Mouse (Mus musculus) CH12.LX (cell line): ENCODE measurements around the gene Tbc1d14. TPM values are rescaled to one million over a fixed set of nuclear protein-coding genes. Genes with fewer than 3 reads are reported as not detected.

Experiments
- DNase-seq: peaks from one replicate; pipeline ENCODE4 v3.0.0-alpha.2; 2013; ENCODE audit errors: extremely low read depth
- H3K27ac ChIP-seq: 2 replicates; pipeline ENCODE4 v1.5.1; 2012; ENCODE audit warnings: low read depth, mild to moderate bottlenecking, control low read depth, moderate library complexity; ENCODE audit not compliant: insufficient read depth
- H3K27me3 ChIP-seq: replicated peaks from 2 replicates; pipeline ENCODE3; 2012; ENCODE audit warnings: inconsistent platforms
- H3K36me3 ChIP-seq, 2 experiments: replicated peaks in 1 of 2; 2 replicates each; pipeline versions ENCODE3 to v1.6.1; 2012; ENCODE audit warnings: inconsistent platforms in 1 of 2, low read length in 1 of 2, mild to moderate bottlenecking in 1 of 2, mixed read lengths in 1 of 2, moderate library complexity in 1 of 2; ENCODE audit not compliant: control insufficient read depth in 1 of 2, insufficient read depth in 1 of 2
- H3K4me1 ChIP-seq, 2 experiments: 2 replicates each; pipeline ENCODE4 v1.6.1; 2012; ENCODE audit warnings: inconsistent platforms in 1 of 2, moderate library complexity in 1 of 2; ENCODE audit not compliant: insufficient read depth in 2 of 2, control insufficient read depth in 1 of 2
- H3K4me2 ChIP-seq: 2 replicates; pipeline ENCODE4 v1.6.1; 2012; ENCODE audit warnings: low read depth, mild to moderate bottlenecking, control low read depth; ENCODE audit not compliant: poor library complexity, insufficient read depth, severe bottlenecking
- H3K4me3 ChIP-seq, 3 experiments: fragments of 150-350 bp in 1 of 3; sonication (generic) in 1 of 3; replicated peaks in 1 of 3; 2 replicates each; pipeline versions ENCODE3 to v1.5.1; 2011 to 2012; ENCODE audit warnings: low read depth in 2 of 3, low read length in 2 of 3, mild to moderate bottlenecking in 2 of 3, moderate library complexity in 2 of 3, control low read depth in 1 of 3, improper control_type of control experiment in 1 of 3, inconsistent platforms in 1 of 3, mixed read lengths in 1 of 3; ENCODE audit not compliant: poor library complexity in 1 of 3
- H3K79me2 ChIP-seq: replicated peaks from 2 replicates; pipeline ENCODE4 v1.6.1; 2012; ENCODE audit warnings: mild to moderate bottlenecking, moderate library complexity; ENCODE audit not compliant: control insufficient read depth, poor library complexity, insufficient read depth, severe bottlenecking; ENCODE audit errors: extremely low read depth
- H3K9ac ChIP-seq: 2 replicates; pipeline ENCODE4 v1.6.1; 2012; ENCODE audit warnings: low read depth, mild to moderate bottlenecking, control low read depth, moderate library complexity; ENCODE audit not compliant: insufficient read depth
- H3K9me3 ChIP-seq: replicated peaks from 2 replicates; pipeline ENCODE3; 2012; ENCODE audit warnings: low read length, inconsistent platforms, mixed read lengths
- BHLHE40 ChIP-seq: IDR thresholded peaks from 2 replicates; pipeline ENCODE4 v1.6.1; 2011; ENCODE audit warnings: mild to moderate bottlenecking, low read depth, low read length, improper control_type of control experiment
- CHD1 ChIP-seq: IDR thresholded peaks from 2 replicates; pipeline ENCODE4 v1.6.1; 2012; ENCODE audit warnings: low read depth, low read length, improper control_type of control experiment, inconsistent platforms
- CHD2 ChIP-seq: IDR thresholded peaks from 2 replicates; pipeline ENCODE4 v1.6.1; 2011; ENCODE audit warnings: low read length, improper control_type of control experiment
- CTCF ChIP-seq, 2 experiments: IDR thresholded peaks in 1 of 2; conservative IDR thresholded peaks in 1 of 2; 2 replicates each; pipeline ENCODE4 v1.5.1; 2011 to 2012; ENCODE audit warnings: low read depth in 2 of 2, low read length in 2 of 2, improper control_type of control experiment in 1 of 2, inconsistent platforms in 1 of 2, mild to moderate bottlenecking in 1 of 2, moderate library complexity in 1 of 2
- E2F4 ChIP-seq: IDR thresholded peaks from 2 replicates; pipeline ENCODE4 v1.6.1; 2011; ENCODE audit warnings: low read depth, low read length, improper control_type of control experiment; ENCODE audit not compliant: insufficient replicate concordance
- ELF1 ChIP-seq: IDR thresholded peaks from 2 replicates; pipeline ENCODE4 v1.6.1; 2014; ENCODE audit warnings: low read depth, mild to moderate bottlenecking, inconsistent platforms, low read length, improper control_type of control experiment
- EP300 ChIP-seq: IDR thresholded peaks from 2 replicates; pipeline ENCODE4 v1.6.1; 2011; ENCODE audit warnings: low read length, improper control_type of control experiment
- GABPA ChIP-seq: IDR thresholded peaks from 2 replicates; pipeline ENCODE4 v1.6.1; 2012; ENCODE audit warnings: low read depth, low read length, improper control_type of control experiment, inconsistent platforms; ENCODE audit not compliant: insufficient replicate concordance
- HCFC1 ChIP-seq: IDR thresholded peaks from 2 replicates; pipeline ENCODE4 v1.6.1; 2012; ENCODE audit warnings: low read depth, mild to moderate bottlenecking, inconsistent platforms, low read length, improper control_type of control experiment
- JUN ChIP-seq: IDR thresholded peaks from 2 replicates; pipeline ENCODE4 v1.6.1; 2011; ENCODE audit warnings: low read depth, mild to moderate bottlenecking, low read length, improper control_type of control experiment, moderate library complexity; ENCODE audit not compliant: insufficient read depth
- MAFK ChIP-seq: IDR thresholded peaks from 2 replicates; pipeline ENCODE4 v1.6.1; 2011; ENCODE audit warnings: low read length, improper control_type of control experiment; ENCODE audit not compliant: insufficient replicate concordance
- MAX ChIP-seq: IDR thresholded peaks from 2 replicates; pipeline ENCODE4 v1.6.1; 2011; ENCODE audit warnings: low read length, improper control_type of control experiment
- MAZ ChIP-seq: IDR thresholded peaks from 2 replicates; pipeline ENCODE4 v1.6.1; 2012; ENCODE audit warnings: low read depth, mild to moderate bottlenecking, inconsistent platforms, low read length, improper control_type of control experiment, moderate library complexity
- MEF2A ChIP-seq: IDR thresholded peaks from 2 replicates; pipeline ENCODE4 v1.6.1; 2014; ENCODE audit warnings: low read depth, mild to moderate bottlenecking, inconsistent platforms, low read length, improper control_type of control experiment, borderline replicate concordance
- MXI1 ChIP-seq: IDR thresholded peaks from 2 replicates; pipeline ENCODE4 v1.6.1; 2011; ENCODE audit warnings: mild to moderate bottlenecking, low read depth, low read length, improper control_type of control experiment
- MYC ChIP-seq: IDR thresholded peaks from 2 replicates; pipeline ENCODE4 v1.6.1; 2011; ENCODE audit warnings: low read depth, mild to moderate bottlenecking, improper control_type of control experiment, low read length
- NELFE ChIP-seq: IDR thresholded peaks from 2 replicates; pipeline ENCODE4 v1.6.1; 2011; ENCODE audit warnings: low read depth, low read length, improper control_type of control experiment
- NRF1 ChIP-seq: IDR thresholded peaks from 2 replicates; pipeline ENCODE4 v1.6.1; 2014; ENCODE audit warnings: low read depth, mild to moderate bottlenecking, inconsistent platforms, low read length, improper control_type of control experiment, moderate library complexity
- RAD21 ChIP-seq: IDR thresholded peaks from 2 replicates; pipeline ENCODE4 v1.6.1; 2011; ENCODE audit warnings: low read depth, mild to moderate bottlenecking, low read length, improper control_type of control experiment, moderate library complexity
- SIN3A ChIP-seq: IDR thresholded peaks from 2 replicates; pipeline ENCODE4 v1.6.1; 2012; ENCODE audit warnings: low read length, improper control_type of control experiment, inconsistent platforms
- TCF12 ChIP-seq: IDR thresholded peaks from 2 replicates; pipeline ENCODE4 v1.6.1; 2014; ENCODE audit warnings: low read depth, mild to moderate bottlenecking, inconsistent platforms, low read length, improper control_type of control experiment
- USF1 ChIP-seq: IDR thresholded peaks from 2 replicates; pipeline ENCODE4 v1.6.1; 2014; ENCODE audit warnings: low read depth, mild to moderate bottlenecking, inconsistent platforms, low read length, improper control_type of control experiment
- USF2 ChIP-seq: conservative IDR thresholded peaks from 2 replicates; pipeline ENCODE4 v1.6.1; 2011; ENCODE audit warnings: low read depth, low read length, improper control_type of control experiment
- ZMIZ1 ChIP-seq: IDR thresholded peaks from 2 replicates; pipeline ENCODE4 v1.6.1; 2012; ENCODE audit warnings: low read depth, mild to moderate bottlenecking, inconsistent platforms, low read length, improper control_type of control experiment
- ZNF384 ChIP-seq: IDR thresholded peaks from 2 replicates; pipeline ENCODE4 v1.6.1; 2012; ENCODE audit warnings: low read depth, low read length, improper control_type of control experiment, inconsistent platforms
- dilution Hi-C: fragments of 300-500 bp; cut with MboI; formaldehyde crosslinking; loops from 2 replicates; pipeline ENCODE4 v1.14.3; 2020; ENCODE audit warnings: low sequenced_read_pairs; ENCODE audit not compliant: extremely low pct_unique_long_range_greater_than_20kb, extremely low pct_ligation_motif_present
- in situ Hi-C: fragments of 300-500 bp; cut with MboI; formaldehyde crosslinking; loops from 3 replicates; pipeline ENCODE4 v1.14.3; 2019; ENCODE audit warnings: low sequenced_read_pairs, low pct_ligation_motif_present, low pct_unique_long_range_greater_than_20kb, mixed read lengths
- polyA plus RNA-seq: library from polyadenylated mRNA; unstranded; fragments of >175 nt; gene quantifications from 2 replicates; pipeline ENCODE4 v1.2.1, GENCODE M21; 2012; ENCODE audit warnings: low read depth; ENCODE audit not compliant: insufficient read length
- total RNA-seq, 2 experiments: library from RNA; depleted of rRNA; stranded (reverse); fragments of 300-350 nt in 1 of 2; fragments of >200 nt in 1 of 2; gene quantifications; 2 replicates each; pipeline ENCODE4 v1.2.3; 2012 to 2014

Gene Tbc1d14
- total and polyA plus RNA-seq, 3 experiments, result 5.7 to 29.1 (median 10.1) TPM

- in situ Hi-C loops (loop anchor here (5.0 kb wide), 1 partner anchor 34 kb away; no protein-coding TSS in a partner anchor), dilution Hi-C loops (no loop called here)
- Histone ChIP-seq H3K4me2 (no peak overlapping the region), H3K27ac (no peak overlapping the region), H3K4me1 (peaks cover 0 to 9% of the 10 kb centered on the region in 2 experiments; a peak in 1 of 4 replicates), H3K4me3 (no peak overlapping the region), H3K9ac (no peak overlapping the region), H3K27me3 (no peaks in the 10 kb centered on the region), H3K79me2 (no peaks in the 10 kb centered on the region), H3K36me3 (peaks cover 61 to 92% of the 10 kb centered on the region in 2 experiments), H3K9me3 (no peaks in the 10 kb centered on the region)
- DNase-seq, result no peak
- TF ChIP-seq MXI1 (no peak), CHD2 (no peak), EP300 (no peak), MAX (no peak), ZMIZ1 (no peak), MAZ (no peak), MYC (no peak), ZNF384 (no peak), USF1 (no peak)
These were observed 82.1 kb downstream of the Tbc1d14 start for GRCm38 (mm10) chr5:36510956-36511355.

DNA sequence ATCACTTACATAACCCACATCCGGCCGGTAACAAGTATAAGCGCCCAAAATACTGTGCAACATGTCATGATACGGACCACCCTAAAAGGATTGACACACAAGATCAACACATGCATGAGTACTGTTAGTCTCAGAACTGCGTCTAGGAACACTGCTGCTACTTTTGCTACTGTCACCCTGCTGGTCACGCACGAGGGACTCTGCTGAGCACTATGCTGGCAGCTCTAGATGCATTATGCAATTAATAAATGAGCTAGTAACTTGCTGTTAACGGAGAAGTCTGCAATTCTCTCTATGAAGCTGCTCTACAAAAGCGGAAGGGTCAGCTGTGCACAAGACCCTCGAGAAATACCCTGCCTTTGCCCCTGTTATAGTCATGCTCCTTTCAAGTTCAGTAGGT lies 84.7 kb downstream of the Tbc1d14 start:
- Histone ChIP-seq H3K27ac (no peak overlapping the region), H3K4me3 (no peak overlapping the region), H3K9ac (no peak overlapping the region), H3K4me2 (no peak overlapping the region), H3K4me1 (no peaks in the 10 kb centered on the region), H3K9me3 (no peaks in the 10 kb centered on the region), H3K36me3 (peaks cover 63 to 99% of the 10 kb centered on the region in 2 experiments), H3K27me3 (no peaks in the 10 kb centered on the region), H3K79me2 (no peaks in the 10 kb centered on the region)
- in situ Hi-C loops, result no loop called here
- DNase-seq, result no peak
- dilution Hi-C loops, result no loop called here
- TF ChIP-seq CTCF (conservative IDR thresholded peaks at IDR 0.05 in 1 of 2, IDR thresholded peaks at IDR 0.05 in 1 of 2; ENCODE audit: low read depth in 2 of 2, low read length in 2 of 2) (no peak), CHD2 (no peak), TCF12 (no peak), SIN3A (no peak)

GRCm38 (mm10) chr5:36505643-36506042 lies 87.4 kb downstream of the Tbc1d14 start:
- no peak overlapping the region for H3K9ac ChIP-seq
- TF ChIP-seq MEF2A (no peak), GABPA (no peak), NRF1 (no peak), NELFE (no peak), E2F4 (no peak), MAFK (no peak), JUN (no peak), HCFC1 (no peak), CHD2 (no peak), RAD21 (no peak), SIN3A (no peak), USF2 (no peak), ELF1 (no peak), USF1 (no peak), MYC (no peak), CHD1 (no peak), ZMIZ1 (no peak), EP300 (no peak), BHLHE40 (no peak)
- TF ChIP-seq, all 38 proteins: peak for 0
- no peaks in the 10 kb centered on the region for H3K9me3 ChIP-seq
- no peak overlapping the region for H3K4me2 ChIP-seq
- no peak for DNase-seq
- H3K4me3 ChIP-seq, result no peak overlapping the region
- no peaks in the 10 kb centered on the region for H3K79me2 ChIP-seq
- no peaks in the 10 kb centered on the region for H3K27me3 ChIP-seq
- no peak overlapping the region for H3K27ac ChIP-seq
- H3K4me1 ChIP-seq, result peaks cover 0 to 7% of the 10 kb centered on the region in 2 experiments; a peak in 1 of 4 replicates
- dilution Hi-C loops, result no loop called here
- in situ Hi-C loops, result no loop called here
- peaks cover 61 to 99% of the 10 kb centered on the region in 2 experiments for H3K36me3 ChIP-seq
